Mouse (Mus musculus): Measurements from ENCODE around the gene Insm1.

Gene Insm1

GRCm38 (mm10) chr2:146225818-146226217 lies 4.1 kb downstream of the Insm1 start:
- no peak for DNase-seq

- peak; percentile 80 for DNase-seq
These were observed 4.8 kb downstream of the Insm1 start for GRCm38 (mm10) chr2:146226484-146226883.

- no peak for DNase-seq
These were observed 5.9 kb downstream of the Insm1 start for GRCm38 (mm10) chr2:146227646-146228045.

- DNase-seq: no peak
These were observed 6.7 kb downstream of the Insm1 start for GRCm38 (mm10) chr2:146228435-146228834.

- DNase-seq: no peak
These were observed 9.8 kb downstream of the Insm1 start for GRCm38 (mm10) chr2:146231485-146231884.

- no peak for DNase-seq
These were observed 17.6 kb downstream of the Insm1 start for GRCm38 (mm10) chr2:146239196-146239747.

- no peak for DNase-seq
These were observed 22.3 kb downstream of the Insm1 start for GRCm38 (mm10) chr2:146244049-146244448.

GRCm38 (mm10) chr2:146245401-146245800 lies 23.7 kb downstream of the Insm1 start:
- DNase-seq: no peak

GRCm38 (mm10) chr2:146246409-146247075 lies 24.8 kb downstream of the Insm1 start:
- DNase-seq: no peak

- DNase-seq: no peak
These were observed 25.9 kb downstream of the Insm1 start for GRCm38 (mm10) chr2:146247576-146247975.

- no peak for DNase-seq
These were observed 27.3 kb downstream of the Insm1 start for GRCm38 (mm10) chr2:146249033-146249432.

- no peak for DNase-seq
These were observed 28.6 kb downstream of the Insm1 start for GRCm38 (mm10) chr2:146250236-146250904.

- no peak for DNase-seq
These were observed 32.7 kb downstream of the Insm1 start for GRCm38 (mm10) chr2:146254387-146254786.

- no peak for DNase-seq
These were observed 33.9 kb downstream of the Insm1 start for GRCm38 (mm10) chr2:146255636-146256035.

GRCm38 (mm10) chr2:146256321-146256875 lies 34.7 kb downstream of the Insm1 start:
- peak; percentile 47 for DNase-seq

- peak; percentile 27 for DNase-seq
These were observed 35.3 kb downstream of the Insm1 start for GRCm38 (mm10) chr2:146257037-146257436.

GRCm38 (mm10) chr2:146257609-146258008 lies 35.9 kb downstream of the Insm1 start:
- no peak for DNase-seq

- DNase-seq: peak; percentile 35
These were observed 37.2 kb downstream of the Insm1 start for GRCm38 (mm10) chr2:146258736-146259469.

GRCm38 (mm10) chr2:146259787-146260560 lies 38.3 kb downstream of the Insm1 start:
- DNase-seq: no peak

- DNase-seq: no peak
These were observed 39.4 kb downstream of the Insm1 start for GRCm38 (mm10) chr2:146261146-146261545.

GRCm38 (mm10) chr2:146262215-146262614 lies 40.5 kb downstream of the Insm1 start:
- DNase-seq: peak; percentile 71

GRCm38 (mm10) chr2:146262966-146263365 lies 41.2 kb downstream of the Insm1 start:
- no peak for DNase-seq

Measured in embryo, embryonic 11 days (tissue).